Mouse (Mus musculus): ENCODE measurements at regions not wholly inside any gene's neighbourhood (a gene's known extent, or its start where the extent isn't known, plus 50 kb on each side); places are given as distances from the start of the nearest gene placed in this dataset.

- no peak for TF ChIP-seq EP300 (IDR thresholded peaks at IDR 0.05; ENCODE audit: low read depth)
- TF ChIP-seq CTCF (IDR thresholded peaks at IDR 0.05; ENCODE audit: low read depth): no peak
Observed at GRCm38 (mm10) chr6:15509314-15509713, 211.1 kb upstream of the Mdfic start.

Measured in heart, postnatal 0 days (tissue).